Mouse (Mus musculus): ENCODE data around the gene Prdm10.

DNA sequence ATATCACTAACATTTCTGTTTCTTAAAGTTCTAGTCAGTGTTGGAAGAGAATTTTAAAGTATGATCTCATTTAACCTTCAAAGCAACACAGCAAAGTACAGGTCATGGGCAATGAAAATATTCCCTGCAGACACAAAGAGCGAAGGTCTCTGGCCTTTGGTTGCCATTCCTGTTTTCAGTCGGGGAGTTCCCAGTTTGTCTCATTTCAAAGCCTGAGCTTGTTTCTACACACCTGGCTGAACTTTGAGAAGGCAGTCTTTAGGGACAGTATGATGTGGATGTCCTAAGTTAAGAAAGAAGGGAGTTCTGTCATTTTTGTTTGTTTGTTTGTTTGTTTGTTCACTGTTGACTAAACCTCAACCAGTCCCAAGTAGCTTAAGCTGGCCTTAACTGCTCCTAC, 1.0 kb upstream of the Prdm10 start:
- no peak for TF ChIP-seq CTCF (IDR thresholded peaks at IDR 0.05)
- TF ChIP-seq EP300 (IDR thresholded peaks at IDR 0.05): no peak
